Mouse (Mus musculus): ENCODE results near the gene Clec2i.
"Not testable (repeated sequence)": the region's sequence is repeated elsewhere in the genome, so short reads cannot be mapped to it uniquely, and the experiment has no call there.

Clec2i gene

GRCm38 (mm10) chr6:128854895-128855294 is 32.5 kb upstream of the Clec2i start:
- DNase-seq (ENCODE audit: low spot score in 2 of 2) = no peak

GRCm38 (mm10) chr6:128855477-128855876 is 31.9 kb upstream of the Clec2i start:
- no peak for DNase-seq (ENCODE audit: low spot score in 2 of 2)

GRCm38 (mm10) chr6:128856250-128856649 is 31.1 kb upstream of the Clec2i start:
- peak in 1 of 2 experiments; percentile 44 for DNase-seq (ENCODE audit: low spot score in 2 of 2)

GRCm38 (mm10) chr6:128857976-128858375 is 29.4 kb upstream of the Clec2i start:
- no peak for DNase-seq (ENCODE audit: low spot score in 2 of 2)

GRCm38 (mm10) chr6:128868861-128869260 is 18.5 kb upstream of the Clec2i start:
- no peak for DNase-seq (ENCODE audit: low spot score in 2 of 2)

GRCm38 (mm10) chr6:128871910-128872610 is 15.3 kb upstream of the Clec2i start:
- no peak for DNase-seq (ENCODE audit: low spot score in 2 of 2)

GRCm38 (mm10) chr6:128888834-128889233 is 1.4 kb downstream of the Clec2i start:
- no peak for DNase-seq (ENCODE audit: low spot score in 2 of 2)

- DNase-seq (ENCODE audit: low spot score in 2 of 2) = no peak
Measured at GRCm38 (mm10) chr6:128890948-128891355, 3.6 kb downstream of the Clec2i start, which contains the start of gene BC035044. BC035044 (minus strand) TSS chr6:128891126.

- DNase-seq (ENCODE audit: low spot score in 2 of 2) = no peak
Measured at GRCm38 (mm10) chr6:128895404-128896001, 8.1 kb downstream of the Clec2i start.

- no peak for DNase-seq (ENCODE audit: low spot score in 2 of 2)
Measured at GRCm38 (mm10) chr6:128900044-128900443, 12.7 kb downstream of the Clec2i start.

- not testable (repeated sequence) for DNase-seq (ENCODE audit: low spot score in 2 of 2)
Measured at GRCm38 (mm10) chr6:128900796-128901552, 13.6 kb downstream of the Clec2i start.

- DNase-seq (ENCODE audit: low spot score in 2 of 2) = no peak
Measured at GRCm38 (mm10) chr6:128913598-128914254, 26.3 kb downstream of the Clec2i start.

GRCm38 (mm10) chr6:128917322-128917721 is 29.9 kb downstream of the Clec2i start:
- no peak for DNase-seq (ENCODE audit: low spot score in 2 of 2)

GRCm38 (mm10) chr6:128933050-128933449 is 45.7 kb downstream of the Clec2i start:
- no peak for DNase-seq (ENCODE audit: low spot score in 2 of 2)

- DNase-seq (ENCODE audit: low spot score in 2 of 2) = not testable (repeated sequence)
Measured at GRCm38 (mm10) chr6:128934081-128934480, 46.7 kb downstream of the Clec2i start, which contains the start of gene Clec2g. Clec2g (plus strand) TSS chr6:128934381.

GRCm38 (mm10) chr6:128935889-128936665 is 48.7 kb downstream of the Clec2i start:
- DNase-seq (ENCODE audit: low spot score in 2 of 2) = not testable (repeated sequence)

- no peak for DNase-seq (ENCODE audit: low spot score in 2 of 2)
Measured at GRCm38 (mm10) chr6:128941646-128942421, 54.4 kb downstream of the Clec2i start.

- no peak for DNase-seq (ENCODE audit: low spot score in 2 of 2)
Measured at GRCm38 (mm10) chr6:128945564-128945963, 58.2 kb downstream of the Clec2i start.
